Mouse (Mus musculus): ENCODE measurements at regions not wholly inside any gene's neighbourhood (a gene's known extent, or its start where the extent isn't known, plus 50 kb on each side); places are given as distances from the start of the nearest gene placed in this dataset.

DNA sequence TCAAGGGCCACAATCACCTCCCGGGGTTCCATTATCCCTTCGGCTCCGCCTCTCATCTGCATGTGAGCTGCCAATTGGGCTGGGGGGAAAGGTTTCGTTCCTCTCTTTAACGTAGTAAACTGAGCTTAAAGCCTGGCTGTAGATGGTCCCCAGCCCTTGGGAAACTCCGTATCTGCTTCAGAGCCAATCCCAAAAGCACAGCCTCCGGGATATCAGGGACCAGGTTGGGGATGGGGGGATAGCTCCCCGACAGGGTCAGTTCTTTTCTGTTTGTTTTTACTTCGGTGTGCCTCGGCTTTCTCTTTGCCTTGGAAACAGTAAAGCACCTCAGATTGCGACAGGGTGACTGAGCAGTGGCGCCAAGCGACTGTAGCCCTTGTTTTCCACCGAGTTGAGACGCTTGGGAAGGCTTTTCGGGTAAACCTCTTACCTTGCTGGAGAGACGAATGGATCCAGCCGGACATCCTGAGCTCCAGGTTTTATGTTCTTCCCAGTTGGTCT lies 64.5 kb downstream of the Tfap2c start:
- no peak for DNase-seq (ENCODE audit: low spot score)

DNA sequence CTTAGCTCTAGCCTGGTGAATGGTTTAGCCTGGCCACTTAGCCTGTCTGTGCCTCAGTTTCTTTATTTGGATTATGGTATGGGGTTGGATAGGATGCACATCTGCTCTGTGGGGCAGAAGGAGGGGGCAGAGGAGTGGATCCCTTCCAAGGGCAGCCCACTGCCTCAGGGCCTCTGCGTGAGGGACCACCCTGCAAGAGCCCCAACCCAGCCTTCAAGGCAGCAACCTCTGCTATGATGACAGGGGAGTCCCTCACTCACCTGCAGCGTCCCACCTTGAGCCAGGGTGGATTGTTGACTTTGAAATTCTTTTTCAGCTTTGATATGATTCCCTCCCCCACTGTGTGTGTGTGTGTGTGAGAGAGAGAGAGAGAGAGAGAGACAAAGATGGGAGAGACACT lies 65.8 kb downstream of the Tfap2c start:
- DNase-seq (ENCODE audit: low spot score) = no peak

GRCm38 (mm10) chr2:172615582-172615981 lies 66.2 kb downstream of the Tfap2c start:
- DNase-seq (ENCODE audit: low spot score) = no peak

DNA sequence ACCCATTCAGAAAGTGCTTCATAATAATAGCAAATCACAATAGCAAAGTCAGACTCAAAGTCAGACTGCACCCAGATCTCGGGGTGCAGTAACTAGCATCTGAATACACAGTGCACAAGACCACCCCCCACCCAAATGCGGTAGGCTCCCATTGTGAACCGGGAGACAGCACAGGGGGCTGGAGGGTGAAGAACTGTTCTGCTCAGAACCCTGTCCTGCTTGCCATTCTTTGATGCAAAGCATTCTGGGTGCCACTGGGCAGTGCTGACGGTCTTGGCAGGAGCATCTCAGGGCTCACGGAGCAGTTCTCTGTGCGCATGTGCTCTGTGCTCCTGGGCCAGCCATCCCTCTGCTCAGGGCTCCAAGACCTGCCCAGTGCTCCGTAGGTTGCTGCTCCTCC lies 69.8 kb downstream of the Tfap2c start:
- DNase-seq (ENCODE audit: low spot score) = no peak

DNA sequence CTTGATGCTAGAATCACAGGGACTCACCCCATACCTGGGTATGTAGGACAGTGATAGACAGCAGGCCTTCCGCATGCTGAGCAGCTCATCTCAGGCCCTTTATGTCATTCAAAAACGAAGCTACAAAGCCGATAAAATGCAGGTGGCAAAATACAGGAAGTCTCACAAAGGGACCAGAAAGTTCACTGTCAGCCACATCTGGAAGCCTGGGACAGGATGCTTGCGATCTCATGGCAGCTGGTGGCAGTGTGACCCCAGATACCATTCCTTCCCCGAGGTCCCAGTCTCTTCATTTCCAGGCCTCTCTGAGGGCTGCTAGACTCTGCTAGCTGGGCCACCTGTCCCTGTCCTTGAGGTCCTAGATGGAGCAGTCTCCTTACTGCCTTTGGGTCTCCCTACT lies 70.6 kb downstream of the Tfap2c start:
- no peak for DNase-seq (ENCODE audit: low spot score)

GRCm38 (mm10) chr2:172623707-172624106 lies 74.3 kb downstream of the Tfap2c start:
- DNase-seq (ENCODE audit: low spot score) = no peak

GRCm38 (mm10) chr2:172627353-172628306 lies 78.2 kb downstream of the Tfap2c start:
- DNase-seq (ENCODE audit: low spot score) = no peak

DNA sequence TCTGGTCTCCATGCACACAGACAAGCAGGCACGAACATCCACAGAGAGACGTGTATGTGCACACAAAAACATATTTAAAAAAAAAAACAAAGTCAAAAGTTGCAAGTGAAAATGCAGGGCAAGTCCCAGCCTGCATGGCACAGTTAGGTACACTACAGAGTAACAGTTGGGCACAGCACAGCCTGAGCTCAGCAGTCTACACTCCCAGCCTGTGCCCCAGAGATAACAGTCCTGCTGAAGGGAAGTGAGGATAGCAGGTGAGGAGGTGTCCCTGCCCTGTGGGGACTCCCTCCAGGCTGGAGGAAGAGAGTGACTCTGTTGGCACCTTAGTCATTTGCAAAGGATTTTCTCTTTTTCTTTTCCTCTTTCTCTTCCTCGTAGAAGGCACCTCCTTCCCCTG lies 80.9 kb downstream of the Tfap2c start:
- no peak for DNase-seq (ENCODE audit: low spot score)

DNA sequence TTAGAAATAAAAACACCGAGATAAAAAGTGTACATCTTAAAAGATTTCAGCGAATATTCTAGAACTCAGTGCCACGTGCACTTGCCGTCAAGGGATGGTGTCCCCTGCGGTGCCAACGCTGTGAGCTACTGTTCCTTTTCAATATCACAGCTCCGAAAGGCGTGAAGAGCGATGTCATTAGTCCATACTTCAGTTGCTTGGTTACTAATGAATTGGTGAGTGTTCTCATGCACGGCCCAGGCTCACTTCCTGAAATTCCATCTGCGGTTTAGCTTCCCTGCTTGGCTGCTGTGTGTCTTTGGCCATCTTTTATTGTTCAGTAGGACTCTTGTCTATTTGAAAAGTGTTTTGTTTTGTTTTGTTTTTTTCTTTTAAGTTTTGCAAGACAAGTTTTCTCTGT lies 93.2 kb downstream of the Tfap2c start:
- no peak for DNase-seq (ENCODE audit: low spot score)

- peak; percentile 24 for DNase-seq (ENCODE audit: low spot score)
These were observed 94.5 kb downstream of the Tfap2c start for GRCm38 (mm10) chr2:172643860-172644259.

- DNase-seq (ENCODE audit: low spot score) = no peak
These were observed 95.1 kb downstream of the Tfap2c start for GRCm38 (mm10) chr2:172644451-172644850.

- no peak for DNase-seq (ENCODE audit: low spot score)
These were observed 98.7 kb downstream of the Tfap2c start for GRCm38 (mm10) chr2:172648072-172648471.

DNA sequence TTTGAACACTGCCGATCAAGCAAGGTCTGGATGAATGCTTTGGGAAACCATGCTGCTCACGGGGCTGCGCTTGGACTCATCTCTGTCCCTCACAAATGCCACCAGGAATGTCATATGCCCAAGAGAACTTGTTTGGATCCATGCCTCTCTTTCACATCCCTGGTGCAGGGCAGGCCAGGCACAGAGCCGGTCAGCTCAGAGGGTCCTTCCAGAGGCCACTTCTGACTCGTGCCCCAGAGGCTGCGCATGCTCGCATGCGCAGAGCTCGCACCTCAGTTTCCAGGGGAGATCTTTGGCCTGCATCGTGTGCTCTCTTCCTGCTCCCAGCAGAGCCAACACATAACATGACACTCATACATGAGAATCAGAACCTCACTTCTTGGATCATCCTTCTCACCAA lies 111.1 kb downstream of the Tfap2c start:
- DNase-seq (ENCODE audit: low spot score) = no peak

GRCm38 (mm10) chr2:172660916-172661315 lies 111.5 kb downstream of the Tfap2c start:
- no peak for DNase-seq (ENCODE audit: low spot score)

DNA sequence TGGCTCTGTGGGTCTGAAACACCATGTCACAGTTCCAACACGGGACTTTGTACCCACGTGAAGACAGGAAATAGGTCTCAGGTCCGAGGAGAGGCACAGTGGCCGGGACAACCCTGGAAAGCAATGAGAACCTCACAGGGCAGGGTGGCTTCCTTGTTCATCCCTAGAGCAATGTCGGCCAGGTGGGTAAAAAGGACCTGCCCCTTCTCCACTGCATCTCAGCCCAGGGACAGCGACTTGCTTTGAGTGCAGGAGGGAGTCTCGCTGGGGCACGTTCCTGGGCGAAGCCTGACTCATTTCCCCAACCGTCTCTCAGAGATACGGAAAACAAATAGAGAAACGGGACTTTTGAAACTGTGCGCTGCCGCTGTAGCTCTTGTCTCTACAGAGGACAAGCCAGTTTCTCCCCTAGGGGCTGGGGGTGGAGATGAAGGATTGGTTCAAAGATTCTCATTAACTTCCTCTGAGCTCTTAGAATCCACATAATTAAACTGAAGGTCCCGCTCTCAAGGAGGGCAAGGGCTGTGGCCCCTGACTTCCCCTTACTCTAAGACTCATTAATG lies 112.1 kb downstream of the Tfap2c start:
- no peak for DNase-seq (ENCODE audit: low spot score)

DNA sequence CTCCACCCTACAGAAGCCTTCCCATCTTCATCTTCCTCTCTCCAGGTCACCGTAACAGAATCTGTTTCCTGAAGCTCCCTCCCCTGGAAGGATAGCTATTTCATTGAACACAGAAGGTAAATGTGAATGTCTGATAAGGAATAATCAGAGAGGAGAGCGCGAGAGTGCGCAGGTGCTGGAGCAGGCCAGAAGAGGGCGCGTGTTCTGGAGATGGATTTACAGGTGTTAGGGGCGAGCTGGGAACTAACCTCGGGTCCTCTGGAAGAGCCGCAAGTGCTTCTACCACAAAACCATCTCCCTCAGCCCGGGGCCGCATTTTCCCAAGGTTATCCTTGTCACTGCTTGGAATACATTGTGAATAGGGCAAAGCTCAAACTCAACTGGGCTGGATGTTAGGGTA lies 112.8 kb downstream of the Tfap2c start:
- no peak for DNase-seq (ENCODE audit: low spot score)

GRCm38 (mm10) chr2:172663681-172664080 lies 114.3 kb downstream of the Tfap2c start:
- DNase-seq (ENCODE audit: low spot score) = no peak

- no peak for DNase-seq (ENCODE audit: low spot score)
These were observed 123.7 kb downstream of the Tfap2c start for GRCm38 (mm10) chr2:172673081-172673480.

DNA sequence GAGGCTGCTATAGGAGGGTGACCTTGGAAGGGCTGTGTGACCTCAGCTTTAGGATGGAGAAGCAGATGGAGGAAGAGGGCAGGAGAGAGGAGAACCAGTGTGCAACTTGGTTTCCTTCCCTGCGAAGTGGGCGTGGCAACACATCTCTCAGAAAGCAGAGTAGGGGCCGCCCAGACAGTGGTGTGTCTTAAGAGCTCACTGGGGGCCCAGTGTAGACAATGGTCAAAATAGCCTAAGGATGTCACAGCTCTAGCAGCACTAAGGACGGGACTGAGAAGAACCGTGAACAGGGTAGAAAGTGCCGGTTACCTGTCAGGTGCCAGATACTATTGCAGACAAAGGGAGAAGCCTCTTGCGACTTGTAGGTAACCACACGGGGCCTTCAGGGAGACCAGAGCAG lies 125.2 kb downstream of the Tfap2c start:
- no peak for DNase-seq (ENCODE audit: low spot score)

DNA sequence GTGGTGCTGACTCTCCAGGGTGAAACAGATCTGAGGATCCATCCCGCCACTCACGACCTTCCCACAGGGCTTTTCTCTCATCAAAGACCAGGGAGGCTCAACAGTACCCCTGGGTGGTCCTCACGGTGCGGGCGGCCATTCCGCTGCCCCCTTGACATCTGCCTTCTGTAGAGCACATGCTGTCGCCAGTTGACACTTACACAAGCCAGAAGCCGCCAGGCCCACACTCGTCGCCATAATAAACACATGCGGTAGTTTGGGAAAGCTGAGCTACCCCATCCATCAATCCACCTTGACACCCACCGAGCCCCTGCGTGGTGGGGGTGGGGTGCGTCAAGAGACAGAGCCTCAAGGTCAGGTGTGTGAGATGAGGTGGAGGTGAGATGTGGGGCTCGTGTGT lies 125.7 kb downstream of the Tfap2c start:
- DNase-seq (ENCODE audit: low spot score) = no peak

GRCm38 (mm10) chr2:172690196-172690595 lies 140.8 kb downstream of the Tfap2c start:
- DNase-seq (ENCODE audit: low spot score) = no peak

GRCm38 (mm10) chr2:172690931-172691651 lies 141.7 kb downstream of the Tfap2c start:
- no peak for DNase-seq (ENCODE audit: low spot score)

DNA sequence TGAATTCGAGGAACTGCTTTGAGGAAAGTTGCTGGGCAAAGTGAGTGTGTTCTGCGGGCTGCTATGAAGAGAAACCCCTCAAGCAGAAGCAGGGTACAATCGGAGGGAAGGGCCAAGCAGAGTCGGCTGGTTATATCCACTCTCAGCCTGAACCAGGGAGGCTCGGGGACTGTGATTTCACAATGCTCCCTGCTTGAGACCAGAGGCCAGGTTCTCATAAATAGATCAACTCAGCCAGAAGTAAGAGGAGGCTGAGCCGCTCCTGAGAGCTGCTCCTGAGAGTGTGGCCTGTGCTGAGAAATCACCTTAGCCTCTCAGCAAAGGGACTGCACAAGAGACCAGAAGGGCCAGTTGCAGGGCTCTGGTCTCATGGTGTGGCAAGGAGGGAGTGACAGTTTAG lies 149.6 kb downstream of the Tfap2c start:
- DNase-seq (ENCODE audit: low spot score) = no peak

All from ovary, postnatal 36 days (tissue).